Mouse (Mus musculus): ENCODE measurements around the gene Mlph. TPM values are rescaled to one million over a fixed set of nuclear protein-coding genes. Genes with fewer than 3 reads are reported as not detected.
A peak's percentile ranks its signal among the peaks of the same experiment; 100 is the strongest.

The Mlph gene
- polyA plus RNA-seq (2014; fragmentation: Nextera tagmentation; extraction: Ambion mirVana) = 0.13 TPM in 2 replicates

DNA sequence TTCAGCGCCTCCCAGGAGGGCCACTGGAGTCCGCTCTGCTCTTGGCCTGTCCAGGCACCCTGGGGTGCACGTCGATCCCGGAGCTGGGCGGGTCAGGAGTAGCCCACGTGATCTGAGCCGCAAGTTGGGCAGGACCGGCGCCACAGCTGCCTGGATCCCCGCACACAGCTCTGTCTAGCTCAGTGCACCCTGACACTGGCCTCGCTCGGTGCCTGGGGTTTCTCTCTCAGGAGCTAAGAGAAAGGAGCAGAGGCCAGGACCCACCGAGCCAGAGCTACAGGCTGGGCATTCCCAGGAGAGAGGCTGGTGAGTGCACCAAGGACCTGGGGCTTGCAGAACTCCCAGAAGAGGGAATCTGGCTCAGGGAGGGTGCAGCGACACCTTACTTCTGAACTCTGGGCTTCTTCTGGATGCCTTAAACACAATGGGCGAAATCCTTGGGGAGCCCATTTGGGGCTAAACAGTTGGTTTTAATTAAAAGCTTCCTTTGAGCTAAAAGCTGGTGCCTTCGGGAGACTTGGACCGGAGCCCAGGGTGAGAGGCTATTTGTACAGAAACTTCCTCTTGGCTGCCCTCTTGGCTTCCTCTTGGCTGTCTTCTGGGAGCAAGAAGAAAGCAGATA is at the start of gene Mlph:
Gene Mlph (plus strand): TSS at position 138 of the 622 bp plus-strand sequence.
- WGBS = 14% methylated on average over 18 of the region's 18 CpGs
- no peaks in the 10 kb centered on the region for H3K36me3 ChIP-seq (replicated peaks; ENCODE audit: control insufficient read depth, insufficient read depth)
- peak within 1 kb of the TSS; percentile 8 for H3K4me3 ChIP-seq (replicated peaks; ENCODE audit: low read length)
- no peak for DNase-seq (ENCODE audit: low spot score)
- no peak within 1 kb of the TSS; the same call in 1 of the 2 replicates for H3K9ac ChIP-seq
- no peak within 1 kb of the TSS for H3K27ac ChIP-seq
- 0 out of 2 replicates have a peak, but pooled peaks cover 13% of the 10 kb centered on the region for H3K27me3 ChIP-seq (ENCODE audit: control insufficient read depth, insufficient read depth, low read length)
- peaks cover 5% of the 10 kb centered on the region for H3K4me1 ChIP-seq (replicated peaks; ENCODE audit: control insufficient read depth, insufficient read depth, low read length)
- peak within 1 kb of the TSS; percentile 43 for H3K4me2 ChIP-seq (replicated peaks)
- peaks cover 10% of the 10 kb centered on the region; the same call in 1 of the 2 replicates for H3K9me3 ChIP-seq (ENCODE audit: control insufficient read depth, low read length)
- ATAC-seq (ENCODE audit: low FRiP score) = no peak

DNA sequence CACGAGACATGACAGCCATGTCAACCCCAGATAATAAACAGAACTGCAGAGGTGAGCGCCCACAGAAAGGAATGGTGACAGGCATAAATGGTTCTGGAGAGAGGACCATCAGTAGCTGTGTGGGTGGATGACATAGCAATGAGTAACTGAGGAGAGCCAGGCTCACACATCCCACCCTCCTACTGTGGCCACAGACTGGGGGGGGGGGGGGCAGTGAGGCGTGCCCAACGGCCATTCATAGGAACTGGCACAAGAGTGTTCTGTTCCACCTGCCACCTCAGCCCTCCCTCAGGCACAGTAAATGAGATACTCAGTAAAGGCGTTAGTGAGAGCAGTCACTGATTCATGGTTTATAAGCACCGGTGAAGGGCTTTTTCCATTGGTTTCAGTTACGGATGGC is 48.2 kb upstream of the Mlph start:
- DNase-seq (ENCODE audit: low spot score) (no peak), ATAC-seq (ENCODE audit: low FRiP score) (no peak)
- Histone ChIP-seq H3K4me2 (replicated peaks) (no peak overlapping the region), H3K9ac (no peak overlapping the region), H3K9me3 (ENCODE audit: control insufficient read depth, low read length) (peaks cover 2% of the 10 kb centered on the region; the same call in 1 of the 2 replicates), H3K4me1 (replicated peaks; ENCODE audit: control insufficient read depth, insufficient read depth, low read length) (no peaks in the 10 kb centered on the region), H3K27me3 (ENCODE audit: control insufficient read depth, insufficient read depth, low read length) (no peaks in the 10 kb centered on the region), H3K27ac (no peak overlapping the region), H3K4me3 (replicated peaks; ENCODE audit: low read length) (no peak overlapping the region), H3K36me3 (replicated peaks; ENCODE audit: control insufficient read depth, insufficient read depth) (no peaks in the 10 kb centered on the region)
- 83% methylated on average over 7 of the region's 7 CpGs for WGBS

DNA sequence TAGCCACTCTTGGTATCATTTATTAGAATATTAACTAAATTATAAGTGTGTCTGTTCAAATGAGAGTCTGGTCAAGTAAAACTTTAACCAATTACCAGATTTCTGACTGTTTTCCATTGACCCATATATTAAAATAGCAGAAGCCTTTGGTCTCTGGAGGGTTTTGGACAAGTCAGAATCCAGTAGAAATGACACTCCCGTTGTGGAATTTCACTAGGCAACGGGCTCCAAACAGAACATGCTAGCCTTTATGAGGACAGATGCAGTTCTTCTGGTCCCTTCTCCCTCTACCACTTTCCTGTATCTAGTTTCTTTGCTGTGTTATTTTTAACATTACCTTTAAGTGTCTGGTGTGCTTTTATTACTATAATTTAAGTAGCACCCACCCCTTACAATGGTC is 44.3 kb upstream of the Mlph start:
- H3K9me3 ChIP-seq (ENCODE audit: control insufficient read depth, low read length) = peaks cover 6% of the 10 kb centered on the region; the same call in 1 of the 2 replicates
- no peak overlapping the region for H3K4me2 ChIP-seq (replicated peaks)
- no peaks in the 10 kb centered on the region for H3K27me3 ChIP-seq (ENCODE audit: control insufficient read depth, insufficient read depth, low read length)
- 93% methylated on average over 2 of the region's 2 CpGs for WGBS
- no peak overlapping the region for H3K9ac ChIP-seq
- H3K4me1 ChIP-seq (replicated peaks; ENCODE audit: control insufficient read depth, insufficient read depth, low read length) = no peaks in the 10 kb centered on the region
- H3K4me3 ChIP-seq (replicated peaks; ENCODE audit: low read length) = no peak overlapping the region
- DNase-seq (ENCODE audit: low spot score) = no peak
- no peak for ATAC-seq (ENCODE audit: low FRiP score)
- H3K27ac ChIP-seq = no peak overlapping the region
- H3K36me3 ChIP-seq (replicated peaks; ENCODE audit: control insufficient read depth, insufficient read depth) = no peaks in the 10 kb centered on the region

GRCm38 (mm10) chr1:90875371-90875770 is 39.5 kb upstream of the Mlph start:
- Histone ChIP-seq H3K27me3 (ENCODE audit: control insufficient read depth, insufficient read depth, low read length) (no peaks in the 10 kb centered on the region), H3K27ac (no peak overlapping the region), H3K36me3 (replicated peaks; ENCODE audit: control insufficient read depth, insufficient read depth) (no peaks in the 10 kb centered on the region), H3K4me1 (replicated peaks; ENCODE audit: control insufficient read depth, insufficient read depth, low read length) (no peaks in the 10 kb centered on the region), H3K9me3 (ENCODE audit: control insufficient read depth, low read length) (peaks cover 6% of the 10 kb centered on the region; the same call in 1 of the 2 replicates), H3K4me3 (replicated peaks; ENCODE audit: low read length) (no peak overlapping the region), H3K9ac (no peak overlapping the region), H3K4me2 (replicated peaks) (no peak overlapping the region)
- DNase-seq (ENCODE audit: low spot score) = no peak
- ATAC-seq (ENCODE audit: low FRiP score) = no peak
- 92% methylated on average over 8 of the region's 8 CpGs for WGBS

DNA sequence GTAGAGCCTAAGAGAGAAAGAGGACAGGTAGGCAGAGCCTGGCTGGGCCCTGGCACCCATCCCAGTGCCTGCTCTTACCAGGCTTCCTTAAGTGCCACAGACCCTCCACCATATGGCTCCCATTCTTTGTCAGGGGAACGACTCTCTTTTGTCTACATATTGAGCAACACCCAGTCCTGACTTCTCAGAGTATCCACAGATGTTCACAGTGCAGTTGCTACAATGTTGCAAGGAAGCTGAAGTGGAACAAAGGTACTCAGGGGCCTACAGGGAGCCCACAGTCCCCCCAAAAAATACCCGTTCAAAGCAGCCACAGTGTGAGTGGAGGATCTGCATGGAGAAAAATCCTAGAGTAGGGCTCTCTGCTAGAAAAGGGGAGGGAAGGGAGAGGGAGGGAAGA is 38.9 kb upstream of the Mlph start:
- no peak overlapping the region for H3K27ac ChIP-seq
- H3K9me3 ChIP-seq (ENCODE audit: control insufficient read depth, low read length) = peaks cover 6% of the 10 kb centered on the region; the same call in 1 of the 2 replicates
- no peak for DNase-seq (ENCODE audit: low spot score)
- no peak overlapping the region for H3K9ac ChIP-seq
- 35% methylated on average over 2 of the region's 2 CpGs for WGBS
- no peaks in the 10 kb centered on the region for H3K36me3 ChIP-seq (replicated peaks; ENCODE audit: control insufficient read depth, insufficient read depth)
- H3K27me3 ChIP-seq (ENCODE audit: control insufficient read depth, insufficient read depth, low read length) = no peaks in the 10 kb centered on the region
- H3K4me3 ChIP-seq (replicated peaks; ENCODE audit: low read length) = no peak overlapping the region
- H3K4me1 ChIP-seq (replicated peaks; ENCODE audit: control insufficient read depth, insufficient read depth, low read length) = no peaks in the 10 kb centered on the region
- no peak for ATAC-seq (ENCODE audit: low FRiP score)
- H3K4me2 ChIP-seq (replicated peaks) = no peak overlapping the region

GRCm38 (mm10) chr1:90876486-90877270 is 38.2 kb upstream of the Mlph start:
- 75% methylated on average over 5 of the region's 5 CpGs for WGBS
- H3K36me3 ChIP-seq (replicated peaks; ENCODE audit: control insufficient read depth, insufficient read depth) = no peaks in the 10 kb centered on the region
- H3K27me3 ChIP-seq (ENCODE audit: control insufficient read depth, insufficient read depth, low read length) = no peaks in the 10 kb centered on the region

GRCm38 (mm10) chr1:90885771-90886460 is 29.0 kb upstream of the Mlph start:
- Histone ChIP-seq H3K9me3 (ENCODE audit: control insufficient read depth, low read length) (peaks cover 10% of the 10 kb centered on the region; the same call in 1 of the 2 replicates), H3K9ac (no peak overlapping the region), H3K4me1 (replicated peaks; ENCODE audit: control insufficient read depth, insufficient read depth, low read length) (no peaks in the 10 kb centered on the region), H3K36me3 (replicated peaks; ENCODE audit: control insufficient read depth, insufficient read depth) (no peaks in the 10 kb centered on the region), H3K4me2 (replicated peaks) (no peak overlapping the region), H3K27me3 (ENCODE audit: control insufficient read depth, insufficient read depth, low read length) (no peaks in the 10 kb centered on the region), H3K27ac (no peak overlapping the region), H3K4me3 (replicated peaks; ENCODE audit: low read length) (no peak overlapping the region)
- DNase-seq (ENCODE audit: low spot score) = no peak
- 69% methylated on average over 6 of the region's 6 CpGs for WGBS
- no peak for ATAC-seq (ENCODE audit: low FRiP score)

More at GRCm38 (mm10) chr1:90876486-90877270, 38.2 kb upstream of the Mlph start:
- no peak for ATAC-seq (ENCODE audit: low FRiP score)
- Histone ChIP-seq H3K27ac (no peak overlapping the region), H3K4me2 (replicated peaks) (no peak overlapping the region), H3K4me3 (replicated peaks; ENCODE audit: low read length) (no peak overlapping the region), H3K9me3 (ENCODE audit: control insufficient read depth, low read length) (peaks cover 4% of the 10 kb centered on the region; the same call in 1 of the 2 replicates), H3K4me1 (replicated peaks; ENCODE audit: control insufficient read depth, insufficient read depth, low read length) (no peaks in the 10 kb centered on the region), H3K9ac (no peak overlapping the region)
- DNase-seq (ENCODE audit: low spot score) = no peak

GRCm38 (mm10) chr1:90894521-90894920 is 20.4 kb upstream of the Mlph start:
- Histone ChIP-seq H3K4me1 (replicated peaks; ENCODE audit: control insufficient read depth, insufficient read depth, low read length) (0 out of 2 replicates have a peak, but pooled peaks cover 3% of the 10 kb centered on the region), H3K4me2 (replicated peaks) (no peak overlapping the region), H3K9me3 (ENCODE audit: control insufficient read depth, low read length) (peaks cover 16% of the 10 kb centered on the region; the same call in 1 of the 2 replicates), H3K27ac (no peak overlapping the region), H3K4me3 (replicated peaks; ENCODE audit: low read length) (no peak overlapping the region), H3K36me3 (replicated peaks; ENCODE audit: control insufficient read depth, insufficient read depth) (no peaks in the 10 kb centered on the region), H3K27me3 (ENCODE audit: control insufficient read depth, insufficient read depth, low read length) (no peaks in the 10 kb centered on the region), H3K9ac (no peak overlapping the region)
- DNase-seq (ENCODE audit: low spot score) (no peak), ATAC-seq (ENCODE audit: low FRiP score) (no peak)
- 65% methylated on average over 3 of the region's 3 CpGs for WGBS

DNA sequence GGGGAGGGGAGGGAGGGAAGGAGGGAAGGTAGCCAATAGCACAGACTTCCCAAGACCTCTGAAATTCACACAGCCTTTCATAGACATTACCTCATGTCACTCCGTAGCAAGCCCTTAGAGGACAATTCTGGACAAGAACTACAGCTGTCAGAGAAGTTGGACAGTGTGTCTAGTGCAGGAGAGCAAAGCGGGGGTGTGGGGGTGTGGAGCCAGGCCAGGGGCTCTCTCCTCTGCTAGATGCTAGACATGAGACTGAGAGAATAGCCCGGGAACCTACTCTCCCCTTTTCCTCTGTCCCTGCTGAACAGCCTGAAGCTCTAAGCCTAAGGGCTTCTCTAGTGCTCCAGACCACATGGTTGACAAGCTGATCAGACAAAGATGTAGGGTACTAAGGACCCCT is 19.9 kb upstream of the Mlph start:
- H3K4me3 ChIP-seq (replicated peaks; ENCODE audit: low read length) = no peak overlapping the region
- no peak overlapping the region for H3K27ac ChIP-seq
- H3K9me3 ChIP-seq (ENCODE audit: control insufficient read depth, low read length) = peaks cover 12% of the 10 kb centered on the region; the same call in 1 of the 2 replicates
- H3K4me1 ChIP-seq (replicated peaks; ENCODE audit: control insufficient read depth, insufficient read depth, low read length) = 0 out of 2 replicates have a peak, but pooled peaks cover 3% of the 10 kb centered on the region
- DNase-seq (ENCODE audit: low spot score) (no peak), ATAC-seq (ENCODE audit: low FRiP score) (no peak)
- H3K9ac ChIP-seq = no peak overlapping the region
- H3K4me2 ChIP-seq (replicated peaks) = no peak overlapping the region
- H3K27me3 ChIP-seq (ENCODE audit: control insufficient read depth, insufficient read depth, low read length) = no peaks in the 10 kb centered on the region
- 91% methylated on average over 3 of the region's 3 CpGs for WGBS
- H3K36me3 ChIP-seq (replicated peaks; ENCODE audit: control insufficient read depth, insufficient read depth) = no peaks in the 10 kb centered on the region
